Mouse (Mus musculus) stomach, embryonic 14.5 days (tissue): ENCODE measurements at regions not wholly inside any gene's neighbourhood (a gene's known extent, or its start where the extent isn't known, plus 50 kb on each side); places are given as distances from the start of the nearest gene placed in this dataset.
A peak's percentile ranks its signal among the peaks of the same experiment; 100 is the strongest.

Experiments
- ATAC-seq: fragments of 200-750 bp; cut with Nextera tagmentation; 2 replicates; pipeline ENCODE4 v1.8.0; 2017; ENCODE audit warnings: low read depth, moderate TSS enrichment; ENCODE audit not compliant: insufficient number of reproducible peaks, insufficient read depth, low FRiP score
- H3K27ac ChIP-seq: fragments of 300-500 bp; sonication (generic); 2 replicates; pipeline ENCODE4 v1.5.1; 2014; ENCODE audit warnings: mild to moderate bottlenecking, low read length, moderate library complexity, mixed read lengths
- H3K27me3 ChIP-seq: fragments of 300-500 bp; sonication (generic); 2 replicates; pipeline ENCODE4 v1.6.1; 2014; ENCODE audit warnings: low read length, control low read depth, mixed read lengths; ENCODE audit not compliant: control insufficient read depth, insufficient read depth
- H3K36me3 ChIP-seq: fragments of 300-500 bp; sonication (generic); 2 replicates; pipeline ENCODE4 v1.6.1; 2014; ENCODE audit warnings: mild to moderate bottlenecking, control low read depth, low read length, moderate library complexity, mixed read lengths; ENCODE audit not compliant: control insufficient read depth, insufficient read depth
- H3K4me1 ChIP-seq: fragments of 300-500 bp; sonication (generic); 2 replicates; pipeline ENCODE4 v1.6.1; 2014; ENCODE audit warnings: low read length, control low read depth, mixed read lengths; ENCODE audit not compliant: control insufficient read depth, insufficient read depth
- H3K4me2 ChIP-seq: fragments of 300-500 bp; sonication (generic); replicated peaks from 2 replicates; pipeline ENCODE4 v1.6.1; 2014; ENCODE audit warnings: low read depth, low read length, control low read depth
- H3K4me3 ChIP-seq: fragments of 300-500 bp; sonication (generic); 2 replicates; pipeline ENCODE4 v1.5.1; 2014; ENCODE audit warnings: low read depth, low read length, control low read depth
- H3K9ac ChIP-seq: fragments of 300-500 bp; sonication (generic); replicated peaks from 2 replicates; pipeline ENCODE4 v1.6.1; 2014; ENCODE audit warnings: low read depth, mild to moderate bottlenecking, control low read depth, low read length, moderate library complexity, mixed read lengths
- H3K9me3 ChIP-seq: fragments of 300-500 bp; sonication (generic); 2 replicates; pipeline ENCODE4 v1.6.1; 2016; ENCODE audit warnings: low read depth, low read length, control low read depth; ENCODE audit not compliant: control insufficient read depth
- WGBS: fragments of 180-500 bp; shearing (Covaris S2); extraction: QIAGEN DNeasy Blood & Tissue Kit; methylation state at CpG from one replicate; pipeline ENCODE4 v1.1.7; 2014; 5-methylcytosine and 5-hydroxymethylcytosine counted together

- no peak overlapping the region for H3K27ac ChIP-seq
- H3K4me2 ChIP-seq = no peak overlapping the region
- WGBS = 90% methylated on average over 2 of the region's 2 CpGs
- H3K9ac ChIP-seq = no peak overlapping the region
- H3K27me3 ChIP-seq = no peaks in the 10 kb centered on the region
- H3K4me3 ChIP-seq = no peak overlapping the region
- no peak for ATAC-seq
- H3K9me3 ChIP-seq = no peaks in the 10 kb centered on the region
- H3K36me3 ChIP-seq = no peaks in the 10 kb centered on the region
- H3K4me1 ChIP-seq = no peaks in the 10 kb centered on the region
Measured at GRCm38 (mm10) chr13:101824962-101825361, 56.9 kb upstream of the Pik3r1 start.

DNA sequence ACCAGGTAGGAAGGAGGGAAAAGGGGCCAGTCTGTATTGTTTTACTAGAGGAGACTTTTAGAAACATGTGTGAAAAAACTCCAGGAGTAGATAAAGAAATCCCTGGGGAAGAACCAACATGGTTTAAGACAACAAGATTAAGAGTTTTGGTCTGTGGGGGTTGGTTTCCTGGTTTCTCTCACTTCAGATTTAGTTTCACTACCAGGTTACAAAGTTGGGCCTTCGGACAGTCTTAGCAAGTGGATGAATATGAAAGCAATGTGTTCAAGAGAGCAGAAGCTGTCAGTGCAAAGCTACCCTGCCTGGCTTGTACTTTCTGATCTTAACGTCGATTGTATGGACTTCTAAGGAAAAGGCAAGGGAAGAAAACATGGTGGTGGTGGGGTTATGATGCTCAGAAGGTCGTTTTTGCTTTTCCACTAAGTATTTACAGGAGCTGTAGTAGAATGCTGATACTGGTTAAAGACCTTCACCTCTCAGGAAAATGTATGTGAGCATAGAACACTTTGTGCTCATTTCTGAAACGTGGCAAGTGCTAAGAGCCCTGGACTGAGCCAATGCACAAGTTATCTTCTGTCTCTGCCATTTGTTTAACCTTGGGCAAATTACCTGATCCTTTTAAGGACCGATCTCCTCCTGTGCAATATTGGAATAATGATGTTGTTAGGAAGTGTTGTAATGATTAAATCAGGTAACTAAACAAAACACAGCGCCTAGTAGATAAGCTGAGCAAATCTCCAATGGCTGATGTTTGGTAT lies 64.0 kb upstream of the Pik3r1 start:
- Histone ChIP-seq H3K36me3 (no peaks in the 10 kb centered on the region), H3K4me2 (no peak overlapping the region), H3K4me3 (no peak overlapping the region), H3K27me3 (no peaks in the 10 kb centered on the region), H3K9me3 (no peaks in the 10 kb centered on the region), H3K4me1 (no peaks in the 10 kb centered on the region), H3K9ac (no peak overlapping the region), H3K27ac (no peak overlapping the region)
- 0 out of 2 replicates have a peak, but pooled peaks have one; percentile 28 for ATAC-seq
- WGBS = 67% methylated on average over 7 of the region's 7 CpGs

DNA sequence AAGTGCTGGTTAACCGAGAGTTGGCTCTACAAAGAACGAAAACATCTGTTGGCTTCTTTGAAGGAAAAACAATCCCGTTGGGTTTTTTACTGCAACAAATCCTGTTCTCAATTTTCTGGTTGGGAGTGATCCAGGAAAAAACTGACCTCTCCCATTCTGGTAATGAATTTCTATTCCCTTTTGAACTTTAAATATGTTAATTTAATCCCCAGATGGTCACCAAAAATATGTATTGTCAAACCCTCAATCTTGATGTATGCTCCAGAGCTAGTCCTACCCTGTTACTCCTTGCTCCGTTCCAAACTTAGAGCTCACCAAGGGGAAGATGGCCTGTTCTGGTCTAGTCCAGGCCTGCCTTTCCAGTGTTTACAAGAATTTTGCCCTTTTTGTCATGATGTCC lies 66.5 kb upstream of the Pik3r1 start:
- Histone ChIP-seq H3K9me3 (no peaks in the 10 kb centered on the region), H3K4me2 (no peak overlapping the region), H3K4me1 (no peaks in the 10 kb centered on the region), H3K36me3 (no peaks in the 10 kb centered on the region), H3K4me3 (no peak overlapping the region), H3K9ac (no peak overlapping the region), H3K27me3 (no peaks in the 10 kb centered on the region), H3K27ac (no peak overlapping the region)
- WGBS = 67% methylated on average over 4 of the region's 4 CpGs
- ATAC-seq = no peak

DNA sequence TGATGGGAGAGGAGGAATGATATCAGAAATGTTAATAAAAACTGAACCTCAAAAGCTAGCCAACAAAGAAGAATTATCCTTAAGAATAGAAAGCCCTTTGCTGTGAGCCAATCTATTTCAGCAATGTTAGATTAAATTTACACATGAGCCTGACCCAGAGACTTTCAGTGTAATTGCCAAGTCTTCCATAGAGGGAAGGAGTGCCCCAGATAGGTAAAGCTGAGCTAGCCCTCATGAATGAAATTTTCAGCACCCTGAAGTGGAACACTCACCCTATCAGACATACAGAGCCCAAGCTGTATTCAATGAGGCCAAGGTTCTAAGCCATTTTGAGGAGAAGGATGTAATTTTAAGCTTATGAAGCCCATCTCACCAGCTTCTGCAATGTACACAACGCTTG lies 69.0 kb upstream of the Pik3r1 start:
- no peaks in the 10 kb centered on the region for H3K36me3 ChIP-seq
- 83% methylated on average over 1 of the region's 1 CpGs for WGBS
- no peak overlapping the region for H3K9ac ChIP-seq
- no peak overlapping the region for H3K4me2 ChIP-seq
- no peaks in the 10 kb centered on the region for H3K9me3 ChIP-seq
- no peaks in the 10 kb centered on the region for H3K4me1 ChIP-seq
- H3K4me3 ChIP-seq = no peak overlapping the region
- peak; percentile 10; the same call in 1 of the 2 replicates for ATAC-seq
- no peaks in the 10 kb centered on the region for H3K27me3 ChIP-seq
- no peak overlapping the region for H3K27ac ChIP-seq

- Histone ChIP-seq H3K4me3 (no peak overlapping the region), H3K4me2 (no peak overlapping the region), H3K9me3 (no peaks in the 10 kb centered on the region), H3K4me1 (peaks cover 17% of the 10 kb centered on the region; the same call in 1 of the 2 replicates), H3K9ac (no peak overlapping the region), H3K36me3 (no peaks in the 10 kb centered on the region), H3K27me3 (no peaks in the 10 kb centered on the region), H3K27ac (no peak overlapping the region)
- no peak for ATAC-seq
- WGBS = 34% methylated on average over 7 of the region's 7 CpGs
Measured at GRCm38 (mm10) chr13:101844461-101845440, 76.7 kb upstream of the Pik3r1 start.

DNA sequence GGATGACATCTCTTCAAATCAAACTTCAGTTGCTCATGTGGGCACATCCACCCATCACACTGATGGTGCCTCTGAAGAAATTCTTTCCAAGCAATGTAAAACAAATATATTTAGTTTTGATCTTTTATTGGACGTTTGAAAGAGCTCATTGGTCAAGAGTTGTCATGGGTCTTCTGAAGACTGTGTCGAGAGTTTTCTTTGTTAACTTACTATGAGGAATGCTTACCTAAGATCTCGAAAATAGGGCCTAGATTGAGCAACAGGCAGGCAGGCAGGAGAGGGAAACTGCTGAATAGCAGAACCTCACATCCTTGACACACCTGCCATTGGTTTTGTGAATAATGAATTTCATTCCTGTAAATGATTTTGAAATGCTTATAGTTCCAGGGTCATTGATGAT lies 78.0 kb upstream of the Pik3r1 start:
- ATAC-seq = no peak
- 43% methylated on average over 3 of the region's 3 CpGs for WGBS
- Histone ChIP-seq H3K9me3 (no peaks in the 10 kb centered on the region), H3K4me1 (peaks cover 17% of the 10 kb centered on the region; the same call in 1 of the 2 replicates), H3K4me3 (no peak overlapping the region), H3K27ac (no peak overlapping the region), H3K36me3 (no peaks in the 10 kb centered on the region), H3K27me3 (no peaks in the 10 kb centered on the region), H3K9ac (no peak overlapping the region), H3K4me2 (no peak overlapping the region)

- Histone ChIP-seq H3K4me3 (no peak overlapping the region), H3K27me3 (no peaks in the 10 kb centered on the region), H3K9me3 (no peaks in the 10 kb centered on the region), H3K4me1 (peaks cover 17% of the 10 kb centered on the region; the same call in 1 of the 2 replicates), H3K27ac (no peak overlapping the region), H3K36me3 (no peaks in the 10 kb centered on the region), H3K4me2 (no peak overlapping the region), H3K9ac (no peak overlapping the region)
- ATAC-seq = peak; percentile 42; the same call in 1 of the 2 replicates
- 62% methylated on average over 12 of the region's 12 CpGs for WGBS
Measured at GRCm38 (mm10) chr13:101847879-101848600, 80.0 kb upstream of the Pik3r1 start.

DNA sequence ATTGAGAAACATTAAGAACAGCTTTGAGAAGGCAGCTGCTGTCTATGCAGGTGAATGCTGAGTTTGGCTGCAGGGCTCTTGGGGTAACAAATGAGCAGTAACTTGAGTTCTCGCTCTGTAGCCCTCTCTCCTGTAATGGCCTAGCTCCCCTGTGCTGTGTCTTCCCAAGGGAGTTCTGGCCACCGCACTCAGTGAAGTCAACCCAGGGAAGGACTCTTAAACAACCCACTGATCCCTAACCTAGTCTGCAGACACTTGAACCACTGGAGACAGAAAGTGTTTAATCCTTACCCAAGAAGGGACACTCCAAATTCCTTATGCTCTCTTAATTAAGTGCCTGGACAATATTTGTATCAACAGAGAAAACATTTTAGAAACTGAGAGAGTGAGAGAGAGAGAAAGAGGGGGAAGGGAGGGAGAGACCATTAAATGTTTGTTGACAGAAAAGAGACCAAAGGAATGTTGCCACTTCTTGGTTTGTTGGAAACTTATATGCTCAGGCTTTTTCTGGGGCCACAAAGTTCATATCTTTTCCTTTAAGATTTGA lies 80.7 kb upstream of the Pik3r1 start:
- 63% methylated on average over 2 of the region's 2 CpGs for WGBS
- Histone ChIP-seq H3K9ac (no peak overlapping the region), H3K27me3 (no peaks in the 10 kb centered on the region), H3K9me3 (no peaks in the 10 kb centered on the region), H3K4me3 (no peak overlapping the region), H3K4me2 (no peak overlapping the region), H3K36me3 (no peaks in the 10 kb centered on the region), H3K27ac (no peak overlapping the region), H3K4me1 (peaks cover 17% of the 10 kb centered on the region; the same call in 1 of the 2 replicates)
- no peak for ATAC-seq
